Mouse (Mus musculus) neutrophil, adult 5-6 weeks (primary cell): ENCODE results near the gene 4933414I15Rik. TPM values are rescaled to one million over a fixed set of nuclear protein-coding genes. Genes with fewer than 3 reads are reported as not detected.

Source experiments
- ATAC-seq: fragments of 151-379, 151-347 bp; 2 replicates; pipeline ENCODE4 v1.8.0; 2017; ENCODE audit warnings: mild to moderate bottlenecking, moderate TSS enrichment; ENCODE audit not compliant: insufficient number of reproducible peaks, poor library complexity, low FRiP score, severe bottlenecking; ENCODE audit errors: extremely low read depth
- total RNA-seq: library from RNA; stranded (forward); fragments of 200-1000 nt; gene quantifications from 2 replicates; pipeline ENCODE4 v1.2.3, GENCODE M21; 2017

4933414I15Rik gene
- not detected in 2 replicates for total RNA-seq

- no peak for ATAC-seq
Observed at GRCm38 (mm10) chr11:50943506-50943905, at the start of gene 4933414I15Rik. Gene 4933414I15Rik, minus strand, starts transcription at chr11:50943765.

DNA sequence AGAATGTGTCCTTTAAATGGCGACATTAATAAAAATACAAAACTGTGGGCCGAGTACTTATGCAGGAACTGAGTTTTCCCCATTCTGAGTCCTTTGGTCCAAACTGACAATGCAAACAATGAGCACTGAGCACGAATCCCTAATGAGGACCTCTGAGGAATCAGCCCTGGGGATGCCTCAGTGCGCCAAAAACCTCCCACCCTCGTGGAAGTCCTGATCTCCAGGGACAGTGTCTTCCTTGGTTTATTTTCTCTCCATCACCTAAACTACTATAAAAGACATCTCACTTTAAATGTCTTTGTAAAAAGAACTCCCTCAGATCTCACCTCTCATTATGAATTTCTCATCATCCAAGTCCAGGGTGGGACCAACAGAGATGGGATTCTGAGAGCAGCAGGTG, 38.1 kb upstream of the 4933414I15Rik start, which contains the start of gene Olfr1377:
Gene Olfr1377 (plus strand): TSS at position 301 of the 400 bp plus-strand sequence.
- no peak for ATAC-seq

DNA sequence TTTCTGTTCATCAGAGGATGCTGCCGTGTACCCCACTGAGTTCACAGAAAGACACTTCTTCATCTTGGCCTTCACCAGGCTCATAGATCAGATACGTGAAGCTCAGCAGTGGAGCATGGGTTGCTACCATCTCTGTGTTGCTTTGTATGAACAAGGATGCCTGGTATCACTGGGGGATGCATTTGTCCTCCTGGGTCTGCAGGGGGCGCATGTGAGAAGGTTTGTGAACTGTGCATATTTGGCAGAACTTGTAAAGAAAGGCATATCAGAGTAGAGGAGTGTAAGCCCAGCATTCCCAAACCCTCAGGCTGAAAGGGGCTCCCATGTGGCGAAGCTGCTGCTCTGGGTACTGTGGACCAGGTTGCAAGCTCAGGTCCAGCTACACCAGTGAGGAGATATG, 33.7 kb upstream of the 4933414I15Rik start:
- no peak for ATAC-seq

DNA sequence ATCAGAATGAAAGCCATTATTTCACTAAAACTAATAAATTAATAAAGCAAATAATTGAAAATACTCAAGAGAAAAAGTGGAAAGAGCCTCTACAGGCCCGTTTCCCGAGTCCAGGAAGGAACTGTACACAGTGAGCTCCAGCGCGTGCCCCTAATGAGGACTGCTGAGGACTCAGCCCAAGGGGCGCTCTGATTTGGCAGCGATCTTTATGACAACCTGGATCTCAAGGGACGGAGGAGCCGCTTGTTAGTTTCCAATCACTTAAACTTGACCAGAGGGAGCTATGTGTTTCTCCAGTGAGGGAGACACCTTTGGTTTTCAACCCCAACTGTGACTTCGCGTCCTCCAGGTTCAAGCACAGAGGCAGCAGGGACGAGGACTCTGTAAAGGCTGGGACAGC, 22.7 kb upstream of the 4933414I15Rik start, which contains the start of gene Olfr1378:
Gene Olfr1378 (plus strand): TSS at position 301 of the 400 bp plus-strand sequence.
- no peak for ATAC-seq

- no peak for ATAC-seq
Observed at GRCm38 (mm10) chr11:50964886-50965285, 21.3 kb upstream of the 4933414I15Rik start.

GRCm38 (mm10) chr11:50953665-50954064, 10.1 kb upstream of the 4933414I15Rik start, which contains the start of gene Prop1:
Gene Prop1, minus strand, starts transcription at chr11:50953765.
- no peak for ATAC-seq

DNA sequence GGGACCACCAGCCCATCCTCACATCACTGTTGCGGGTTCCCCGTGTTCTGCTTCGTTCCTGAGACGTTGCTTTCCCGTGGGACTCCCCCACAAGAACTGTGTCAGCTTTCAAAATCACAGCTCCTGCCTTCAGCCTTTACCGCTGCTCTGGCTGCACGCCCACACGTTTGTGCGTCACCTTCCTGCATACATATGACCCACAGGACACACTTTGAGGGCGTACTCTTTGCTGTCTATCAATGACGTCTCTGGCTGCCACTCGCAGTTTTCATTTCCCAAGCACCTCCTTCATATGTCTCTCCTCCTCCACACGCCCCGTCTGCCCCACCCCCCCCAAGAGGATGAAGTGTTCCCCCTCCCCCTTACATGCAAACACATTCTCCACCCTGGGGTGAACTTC, 8.7 kb upstream of the 4933414I15Rik start:
- no peak for ATAC-seq

DNA sequence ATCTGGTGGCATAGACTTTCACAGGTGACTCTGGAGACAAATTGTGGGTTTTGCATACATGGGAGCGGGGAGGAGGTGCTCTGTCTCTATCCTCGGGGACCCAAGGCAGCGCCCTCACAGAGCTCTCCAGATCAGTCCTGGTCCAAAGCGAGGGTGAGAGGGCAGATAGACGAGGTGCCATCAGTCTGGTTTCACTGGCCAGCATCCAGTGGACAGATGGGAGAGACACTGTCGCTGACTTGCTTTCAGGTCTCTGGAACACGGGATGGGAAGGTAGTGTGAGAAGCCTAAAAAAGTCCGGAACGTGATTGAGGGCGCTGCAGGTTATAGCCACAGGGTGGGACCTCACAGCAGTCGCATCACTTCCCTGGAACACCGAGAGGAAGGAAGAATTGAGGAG, 1.2 kb downstream of the 4933414I15Rik start:
- ATAC-seq, result no peak

DNA sequence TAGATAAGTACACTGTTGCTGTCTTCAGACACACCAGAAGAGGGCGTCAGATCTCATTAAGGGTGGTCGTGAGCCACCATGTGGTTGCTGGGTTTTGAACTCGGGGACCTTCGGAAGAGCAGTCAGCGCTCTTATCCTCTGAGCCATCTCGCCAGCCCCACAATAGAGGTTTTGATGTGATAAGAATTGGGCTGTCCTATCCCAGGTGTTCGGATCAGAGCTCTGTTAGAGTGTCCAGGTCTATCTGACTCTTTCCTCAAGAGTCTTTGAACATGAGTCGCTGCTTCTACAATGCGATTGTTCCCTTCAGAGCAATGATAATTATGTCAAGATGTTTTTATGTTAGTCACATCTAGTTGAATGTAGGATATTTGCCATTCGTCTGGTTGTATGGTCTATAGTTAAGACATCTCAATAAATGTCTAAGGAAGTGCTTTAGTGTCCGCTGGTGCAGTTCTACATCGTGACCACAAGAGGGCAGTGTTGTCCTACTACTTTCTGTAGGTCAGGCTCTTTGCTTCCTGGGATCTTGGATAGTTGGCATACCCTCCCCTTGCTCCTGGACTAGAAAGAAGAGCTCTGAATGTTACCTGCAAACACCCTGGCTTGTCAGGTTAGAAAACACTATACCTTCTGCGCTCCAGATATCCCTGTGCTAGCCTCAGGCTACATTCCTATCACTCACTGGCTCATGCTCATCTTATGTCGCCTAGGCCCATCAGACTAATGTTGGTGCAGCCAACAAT, 3.8 kb downstream of the 4933414I15Rik start:
- 0 out of 2 replicates have a peak, but pooled peaks have one; percentile 44 for ATAC-seq

- ATAC-seq, result no peak
Observed at GRCm38 (mm10) chr11:50938435-50938834, 5.1 kb downstream of the 4933414I15Rik start.

DNA sequence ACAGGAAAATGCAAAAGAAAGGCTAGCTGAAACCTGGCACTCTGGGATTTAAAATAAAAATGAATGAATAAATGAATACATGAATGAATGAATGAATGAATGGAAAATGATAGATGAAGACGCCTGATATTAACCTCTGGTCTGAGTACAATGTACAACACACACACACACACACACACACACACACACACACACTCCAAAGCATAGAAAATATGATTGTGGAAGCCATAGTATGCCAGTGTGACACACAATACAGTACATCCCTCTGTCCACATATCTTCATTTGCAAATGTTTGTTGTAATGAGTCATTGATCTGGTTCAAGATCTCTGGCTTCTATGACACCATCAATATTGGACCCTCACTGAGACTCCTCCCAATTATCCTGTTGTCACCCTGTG, 11.5 kb downstream of the 4933414I15Rik start:
- ATAC-seq, result no peak

DNA sequence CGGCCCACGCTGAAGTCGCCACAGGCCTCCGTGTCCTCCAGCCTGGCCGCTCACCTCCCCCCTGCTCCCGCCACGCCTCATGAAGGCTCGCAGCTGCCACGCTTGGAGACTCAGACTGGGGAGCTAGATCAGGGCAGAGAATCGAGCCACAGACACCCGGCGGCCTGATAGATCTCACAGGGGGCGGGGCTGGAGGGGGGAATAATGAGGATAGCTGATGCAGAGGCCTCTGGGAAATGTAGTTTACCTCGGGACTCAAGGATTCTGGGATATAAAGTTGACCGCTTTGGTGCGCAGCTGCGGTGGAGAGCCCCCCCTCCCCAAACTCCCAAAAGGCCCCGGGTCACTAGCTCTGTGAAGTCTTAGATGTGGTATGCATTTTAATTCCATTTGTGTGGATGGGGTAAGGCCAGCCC, 12.1 kb downstream of the 4933414I15Rik start, which contains the start of gene Zfp354b:
Gene Zfp354b (minus strand): TSS at position 183 of the 416 bp plus-strand sequence.
- peak; percentile 74; the same call in 1 of the 2 replicates for ATAC-seq

DNA sequence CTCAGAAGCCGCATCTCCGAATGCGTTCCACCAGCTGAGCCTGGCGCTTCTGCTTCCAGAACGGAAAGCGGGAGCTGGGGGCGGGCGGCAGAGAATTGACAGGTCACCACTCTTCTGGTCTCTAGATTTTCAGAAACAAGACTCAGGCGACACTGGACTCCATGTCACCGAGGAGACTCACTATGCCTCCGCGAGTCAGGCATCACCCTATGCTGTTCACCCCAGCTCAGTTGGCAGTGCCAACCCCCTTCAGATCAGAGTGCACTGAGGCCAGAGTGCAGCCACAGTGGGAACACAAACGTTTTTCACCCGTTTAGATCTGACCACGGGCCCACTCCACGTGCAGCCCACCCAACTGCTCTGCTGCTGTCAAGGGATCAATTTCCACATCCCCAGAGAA, 12.5 kb downstream of the 4933414I15Rik start:
- no peak for ATAC-seq

DNA sequence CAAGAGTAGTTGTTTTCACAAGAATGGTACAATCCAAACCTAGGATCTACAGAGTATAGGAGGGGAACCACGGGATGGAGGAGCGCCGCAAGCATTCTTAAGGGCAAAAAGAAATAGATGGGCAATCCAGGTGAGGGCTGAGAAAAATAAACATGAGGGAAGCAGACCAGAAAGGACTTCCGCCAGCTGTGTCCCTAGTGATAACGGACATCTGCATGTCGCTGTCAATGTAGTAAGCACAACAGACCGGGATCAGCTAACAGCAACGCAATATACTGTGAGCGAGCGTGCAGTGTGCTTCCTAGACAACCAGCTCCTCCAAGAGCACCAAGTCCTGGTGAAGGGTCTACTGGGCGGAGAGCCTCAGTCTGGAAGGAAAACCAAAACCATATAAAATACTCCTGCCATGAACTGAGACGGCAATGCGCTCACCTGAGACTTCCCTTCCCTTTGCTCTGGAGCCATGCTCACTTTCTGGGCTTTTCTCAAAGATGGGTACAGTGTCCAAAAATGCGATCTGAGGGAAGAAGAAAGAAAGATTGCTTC, 13.0 kb downstream of the 4933414I15Rik start:
- ATAC-seq, result no peak

DNA sequence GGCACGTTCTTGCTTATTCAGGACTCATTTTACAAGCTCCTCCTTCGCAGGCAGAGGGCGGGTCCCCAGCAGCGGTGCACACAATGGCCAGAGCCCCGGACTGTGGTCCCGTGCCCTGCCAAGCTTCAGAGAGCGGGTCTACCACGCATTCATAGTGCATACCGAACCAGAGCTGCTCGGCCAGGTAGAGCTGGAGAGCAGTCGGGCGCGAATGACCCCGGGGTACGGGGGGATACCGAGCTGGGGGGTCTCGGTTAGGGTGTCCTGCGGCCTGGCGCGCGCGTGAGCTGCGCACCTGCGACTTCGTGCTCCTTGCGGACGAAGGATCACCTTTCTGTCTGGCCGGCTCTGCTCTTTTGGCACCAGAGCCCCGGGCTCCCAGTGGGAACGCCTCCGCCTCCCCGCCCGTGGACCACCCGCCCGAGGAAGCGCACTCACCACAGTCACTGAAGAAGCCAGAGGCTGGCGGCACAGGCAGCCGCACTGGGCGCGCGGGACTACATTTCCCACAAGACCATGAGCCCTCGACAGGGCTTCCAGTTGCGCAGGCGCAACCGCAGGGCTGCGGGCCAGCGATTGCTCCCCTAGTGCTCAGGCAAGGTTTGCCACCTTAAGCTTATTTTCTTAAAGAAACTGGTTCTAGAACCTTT, 27.8 kb downstream of the 4933414I15Rik start, which contains the start of gene Zfp2:
Gene Zfp2 (minus strand): TSS at position 495 of the 650 bp plus-strand sequence.
- peak; percentile 91 for ATAC-seq

- ATAC-seq, result no peak
Observed at GRCm38 (mm10) chr11:50914461-50914860, 29.1 kb downstream of the 4933414I15Rik start.

GRCm38 (mm10) chr11:50913301-50913700, 30.3 kb downstream of the 4933414I15Rik start:
- ATAC-seq, result no peak

DNA sequence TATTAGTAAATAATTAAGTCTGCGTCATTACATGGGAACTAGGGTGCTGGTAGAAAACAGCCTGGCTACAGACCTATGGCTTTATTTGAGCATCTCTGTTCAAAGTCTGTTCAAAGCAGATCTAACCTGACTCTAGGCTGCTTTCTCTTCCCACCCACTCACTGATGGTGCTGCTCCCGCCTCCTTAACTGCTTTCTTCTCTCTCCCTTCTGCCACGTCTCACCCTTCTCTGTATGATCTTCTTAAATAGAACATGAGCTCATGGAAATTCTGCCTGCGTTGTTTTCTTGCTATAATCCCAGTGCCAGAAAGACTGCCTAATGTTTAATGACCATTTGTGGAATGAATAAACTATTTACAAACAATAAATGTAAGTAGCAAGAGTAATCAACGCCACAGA, 35.4 kb downstream of the 4933414I15Rik start:
- ATAC-seq, result no peak

DNA sequence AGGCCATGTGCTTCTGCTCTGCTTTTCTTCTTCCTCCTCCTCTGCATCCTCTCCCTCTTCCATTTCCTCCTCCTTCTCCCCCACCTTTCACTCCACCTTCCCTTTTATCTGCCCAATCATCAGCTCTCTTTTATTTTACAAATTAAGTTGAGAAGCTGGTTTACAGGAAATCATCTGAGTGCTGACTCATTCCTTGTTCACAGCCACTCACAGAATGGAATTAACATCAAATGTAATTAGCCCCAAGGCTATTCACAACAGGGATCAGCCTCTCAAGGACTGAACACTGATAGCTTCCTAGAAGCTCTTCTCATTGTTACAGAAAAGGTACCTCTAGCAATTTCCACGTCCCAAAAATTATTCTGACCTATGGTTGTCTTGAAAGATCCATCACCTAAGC, 46.2 kb downstream of the 4933414I15Rik start:
- no peak for ATAC-seq

DNA sequence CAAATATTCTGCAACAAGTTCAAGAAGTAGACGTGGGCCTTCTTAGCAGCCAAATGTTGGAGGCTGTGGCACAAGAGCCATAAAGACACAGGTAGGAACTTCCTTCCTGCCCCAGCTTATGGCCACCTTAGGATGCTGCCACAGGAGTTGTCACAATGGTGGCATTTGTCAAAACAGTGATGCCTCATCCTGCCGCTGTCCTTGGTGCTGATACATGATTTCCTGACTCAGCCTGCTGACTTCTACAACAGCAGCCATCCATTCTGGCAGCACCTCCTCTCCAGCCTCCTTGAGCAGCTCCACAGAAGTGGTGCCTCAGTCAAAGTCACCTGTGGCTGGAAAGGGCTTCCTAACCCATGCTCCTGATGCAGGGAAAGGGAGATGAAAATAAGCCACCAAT, 51.1 kb downstream of the 4933414I15Rik start:
- no peak for ATAC-seq
